Mouse (Mus musculus) heart, postnatal 0 days (tissue): ENCODE measurements around the gene Ccdc12.

Source experiments
- CTCF ChIP-seq: IDR thresholded peaks from 2 replicates; pipeline ENCODE4 v1.5.1; 2016; ENCODE audit warnings: antibody characterized with exemption, control low read depth, low read depth
- EP300 ChIP-seq: IDR thresholded peaks from 2 replicates; pipeline ENCODE4 v1.6.1; 2016; ENCODE audit warnings: antibody characterized with exemption, low read depth

DNA sequence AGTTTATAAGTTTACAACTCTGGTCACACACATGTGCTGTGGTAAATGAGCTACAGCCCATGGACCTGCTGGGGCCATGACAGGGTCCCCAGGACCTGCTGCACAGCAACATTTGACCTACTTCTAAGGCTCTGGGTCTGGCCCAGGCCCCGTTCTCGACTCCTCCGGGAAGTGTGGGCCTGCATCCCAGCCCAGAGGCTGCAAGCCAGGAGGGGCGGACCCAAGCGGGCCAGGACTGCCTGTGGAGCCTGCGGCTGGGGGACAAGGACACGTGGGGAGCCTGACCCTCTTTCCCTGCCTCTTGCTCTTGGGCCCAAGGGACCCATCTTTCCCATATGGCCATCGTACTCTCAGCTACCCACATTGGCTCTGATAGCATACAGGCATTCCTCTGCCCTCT lies 102.3 kb downstream of the Ccdc12 start:
- TF ChIP-seq EP300 (no peak), CTCF (no peak)
